Mouse (Mus musculus) small intestine, adult 2 months (tissue): ENCODE results near the gene Srp68. TPM values are rescaled to one million over a fixed set of nuclear protein-coding genes. Genes with fewer than 3 reads are reported as not detected.

ENCODE experiments used
- H3K27ac ChIP-seq: fragments of 200-500 bp; 2 replicates; pipeline ENCODE4 v1.5.1; 2012; ENCODE audit warnings: low read depth, low read length, control low read depth, inconsistent platforms; ENCODE audit not compliant: insufficient read depth
- H3K27me3 ChIP-seq: fragments of 200-500 bp; 2 replicates; pipeline ENCODE4 v1.6.1; 2012; ENCODE audit warnings: mild to moderate bottlenecking, moderate library complexity, low read length, inconsistent platforms; ENCODE audit not compliant: control insufficient read depth, insufficient read depth
- H3K36me3 ChIP-seq: fragments of 200-500 bp; 2 replicates; pipeline ENCODE4 v1.6.1; 2012; ENCODE audit warnings: mild to moderate bottlenecking, low read length, control low read depth, inconsistent platforms; ENCODE audit not compliant: control insufficient read depth, insufficient read depth
- H3K4me1 ChIP-seq: fragments of 200-500 bp; 2 replicates; pipeline ENCODE4 v1.6.1; 2012; ENCODE audit warnings: low read length, inconsistent platforms, mixed read lengths; ENCODE audit not compliant: control insufficient read depth, insufficient read depth, insufficient read length
- H3K4me3 ChIP-seq: fragments of 200-500 bp; 2 replicates; pipeline ENCODE4 v1.5.1; 2012; ENCODE audit warnings: low read depth, mild to moderate bottlenecking, control low read depth, inconsistent platforms, low read length, moderate library complexity
- CTCF ChIP-seq: fragments of 200-500 bp; IDR thresholded peaks from 2 replicates; pipeline ENCODE4 v1.5.1; 2012; ENCODE audit warnings: low read depth, mild to moderate bottlenecking, control low read depth, inconsistent platforms, low read length, moderate library complexity, mixed read lengths; ENCODE audit not compliant: insufficient replicate concordance, insufficient read length; ENCODE audit errors: extremely low read depth
- POLR2A ChIP-seq: fragments of 200-500 bp; IDR thresholded peaks from 2 replicates; pipeline ENCODE4 v1.6.1; 2012; ENCODE audit warnings: low read depth, mild to moderate bottlenecking, control low read depth, inconsistent platforms, low read length, moderate library complexity
- WGBS: fragments of 180-500 bp; shearing (Covaris S2); methylation state at CpG from one replicate; pipeline ENCODE4 v1.1.7; 2018; 5-methylcytosine and 5-hydroxymethylcytosine counted together
- polyA plus RNA-seq: library from polyadenylated mRNA; depleted of rRNA; stranded (reverse); fragments of >200 nt; gene quantifications from 2 replicates; pipeline ENCODE4 v1.2.3, GENCODE M21; 2012

Gene Srp68
- polyA plus RNA-seq, 1 experiment: 39.0 TPM

GRCm38 (mm10) chr11:116307019-116307725, 33.2 kb upstream of the Srp68 start, which contains the start of gene Exoc7:
Gene Exoc7, minus strand, starts transcription at chr11:116307233.
- Histone ChIP-seq H3K36me3 (peaks cover 19% of the 10 kb centered on the region), H3K4me3 (peak within 1 kb of the TSS; percentile 86), H3K4me1 (peaks cover 6% of the 10 kb centered on the region; the same call in 1 of the 2 replicates), H3K27me3 (no peaks in the 10 kb centered on the region), H3K27ac (no peak within 1 kb of the TSS)
- TF ChIP-seq CTCF: no peak
- no peak for TF ChIP-seq POLR2A
- 82% methylated on average over 10 of the region's 10 CpGs for WGBS

DNA sequence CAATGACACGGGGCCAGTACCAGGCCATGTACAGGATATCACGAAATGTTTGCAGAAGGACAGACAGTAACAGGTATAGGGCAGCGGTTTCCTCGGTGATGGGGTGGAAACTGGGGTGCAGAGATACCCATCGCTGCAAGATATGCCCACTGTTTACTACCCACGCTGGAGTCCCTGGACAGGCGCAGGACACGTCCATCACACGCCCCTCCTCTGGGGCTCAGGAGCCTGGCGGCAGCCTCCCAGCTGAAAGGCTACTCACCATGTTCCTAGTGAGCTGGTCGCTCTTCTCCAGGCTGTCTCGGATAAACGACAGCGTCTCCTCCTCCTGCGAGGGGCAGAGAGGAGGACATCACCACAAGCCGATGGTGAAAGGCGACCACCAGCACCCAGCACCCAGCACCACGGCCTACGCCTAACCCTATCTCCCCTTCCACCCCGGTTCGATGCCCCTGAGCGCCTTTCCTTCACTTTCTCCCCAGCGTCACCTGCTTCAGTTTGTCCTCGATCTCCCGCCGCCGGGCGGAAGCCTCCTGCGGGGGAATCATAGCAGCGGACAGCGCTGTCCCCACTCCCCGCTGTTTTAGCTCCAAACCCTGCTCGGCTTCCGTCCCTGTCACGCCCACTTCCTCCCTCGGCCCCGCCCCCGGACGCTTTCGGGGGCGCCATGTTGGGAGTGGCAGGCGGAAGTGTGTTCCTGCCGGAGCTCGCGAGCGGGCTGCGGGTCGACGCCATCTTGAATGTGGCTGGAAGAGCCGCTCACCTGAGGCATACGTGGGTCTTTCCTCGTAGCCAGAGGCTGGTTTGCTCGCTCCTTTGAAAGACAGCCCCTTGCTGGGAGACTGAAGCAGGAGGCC, 32.3 kb upstream of the Srp68 start:
- TF ChIP-seq POLR2A (peak; percentile 36; the same call in 1 of the 2 replicates), CTCF (no peak)
- peaks cover 6% of the 10 kb centered on the region; the same call in 1 of the 2 replicates for H3K4me1 ChIP-seq
- H3K36me3 ChIP-seq: peaks cover 20% of the 10 kb centered on the region
- peak overlapping the region; percentile 86 for H3K4me3 ChIP-seq
- H3K27me3 ChIP-seq: no peaks in the 10 kb centered on the region
- H3K27ac ChIP-seq: no peak overlapping the region
- WGBS: under 1% methylated on average over 53 of the region's 53 CpGs

- TF ChIP-seq CTCF: no peak
- TF ChIP-seq POLR2A: no peak
- Histone ChIP-seq H3K4me3 (no peak overlapping the region), H3K4me1 (peaks cover 6% of the 10 kb centered on the region; the same call in 1 of the 2 replicates), H3K36me3 (peaks cover 23% of the 10 kb centered on the region), H3K27ac (no peak overlapping the region), H3K27me3 (no peaks in the 10 kb centered on the region)
- 90% methylated on average over 2 of the region's 2 CpGs for WGBS
Observed at GRCm38 (mm10) chr11:116305423-116305822, 31.4 kb upstream of the Srp68 start.

DNA sequence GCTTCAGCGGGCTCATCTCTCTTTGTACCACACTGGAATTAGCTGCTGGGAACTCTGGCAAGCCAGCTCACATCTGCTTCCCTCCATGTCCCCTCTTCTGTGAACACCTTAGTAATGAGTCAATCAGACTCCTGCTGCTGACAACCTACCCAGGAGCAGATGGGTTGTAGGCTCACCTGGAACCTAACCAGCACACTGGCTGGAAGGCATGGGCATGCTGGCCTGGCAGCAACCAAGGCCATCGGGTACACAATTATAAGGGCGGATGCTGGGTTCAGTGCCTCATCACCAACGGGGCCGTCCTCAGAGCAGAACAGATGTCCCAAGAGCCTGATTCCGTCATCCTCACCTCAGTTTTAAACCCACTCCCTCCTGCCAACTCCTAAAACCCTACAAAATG, 24.6 kb upstream of the Srp68 start:
- H3K4me3 ChIP-seq: no peak overlapping the region
- no peak overlapping the region for H3K27ac ChIP-seq
- peaks cover 31% of the 10 kb centered on the region for H3K36me3 ChIP-seq
- no peaks in the 10 kb centered on the region for H3K27me3 ChIP-seq
- WGBS: 94% methylated on average over 6 of the region's 6 CpGs
- TF ChIP-seq POLR2A: no peak
- TF ChIP-seq CTCF: no peak
- H3K4me1 ChIP-seq: peaks cover 7% of the 10 kb centered on the region

DNA sequence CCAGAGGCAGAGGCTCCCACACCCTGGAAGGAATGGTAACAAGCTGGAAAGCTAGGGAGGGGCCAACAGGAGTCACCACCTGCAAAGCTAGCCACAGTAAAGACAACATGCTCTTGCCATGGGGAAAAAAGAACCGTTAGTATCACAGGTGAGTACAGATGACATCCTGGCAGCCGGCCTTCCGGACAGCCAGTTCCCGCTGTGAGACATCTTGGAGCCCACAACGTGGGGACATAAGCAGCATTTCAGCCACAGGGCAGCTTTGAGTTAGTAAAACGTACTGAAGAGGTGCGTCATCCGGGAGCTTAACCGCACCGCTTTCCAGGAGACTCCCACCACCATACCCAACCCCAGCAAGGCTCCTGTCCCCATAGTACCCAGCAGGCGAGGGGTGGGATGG, 24.2 kb upstream of the Srp68 start:
- H3K4me1 ChIP-seq: peaks cover 9% of the 10 kb centered on the region
- no peak overlapping the region for H3K27ac ChIP-seq
- peaks cover 27% of the 10 kb centered on the region for H3K36me3 ChIP-seq
- H3K27me3 ChIP-seq: no peaks in the 10 kb centered on the region
- WGBS: 94% methylated on average over 11 of the region's 11 CpGs
- TF ChIP-seq POLR2A (0 out of 2 replicates have a peak, but pooled peaks have one; percentile 0), CTCF (no peak)
- no peak overlapping the region for H3K4me3 ChIP-seq

- Histone ChIP-seq H3K4me1 (peaks cover 9% of the 10 kb centered on the region), H3K4me3 (no peak overlapping the region), H3K27ac (no peak overlapping the region), H3K36me3 (peaks cover 24% of the 10 kb centered on the region; the same call in 1 of the 2 replicates), H3K27me3 (no peaks in the 10 kb centered on the region)
- no peak for TF ChIP-seq CTCF
- no peak for TF ChIP-seq POLR2A
- WGBS: 63% methylated on average over 3 of the region's 3 CpGs
Observed at GRCm38 (mm10) chr11:116297017-116297416, 23.0 kb upstream of the Srp68 start.

- TF ChIP-seq CTCF (no peak), POLR2A (no peak)
- 83% methylated on average over 8 of the region's 8 CpGs for WGBS
- Histone ChIP-seq H3K27ac (no peak overlapping the region), H3K4me1 (peaks cover 9% of the 10 kb centered on the region), H3K4me3 (no peak overlapping the region), H3K27me3 (no peaks in the 10 kb centered on the region), H3K36me3 (peaks cover 27% of the 10 kb centered on the region)
Observed at GRCm38 (mm10) chr11:116296191-116296734, 22.2 kb upstream of the Srp68 start.
